Mouse (Mus musculus): ENCODE results near the gene Retreg2. TPM values are rescaled to one million over a fixed set of nuclear protein-coding genes. Genes with fewer than 3 reads are reported as not detected.
A peak's percentile ranks its signal among the peaks of the same experiment; 100 is the strongest.

Gene Retreg2
- polyA plus RNA-seq (2012; ENCODE audit: insufficient read depth, insufficient read length, low replicate concordance, missing spikeins), result not detected in 2 replicates

DNA sequence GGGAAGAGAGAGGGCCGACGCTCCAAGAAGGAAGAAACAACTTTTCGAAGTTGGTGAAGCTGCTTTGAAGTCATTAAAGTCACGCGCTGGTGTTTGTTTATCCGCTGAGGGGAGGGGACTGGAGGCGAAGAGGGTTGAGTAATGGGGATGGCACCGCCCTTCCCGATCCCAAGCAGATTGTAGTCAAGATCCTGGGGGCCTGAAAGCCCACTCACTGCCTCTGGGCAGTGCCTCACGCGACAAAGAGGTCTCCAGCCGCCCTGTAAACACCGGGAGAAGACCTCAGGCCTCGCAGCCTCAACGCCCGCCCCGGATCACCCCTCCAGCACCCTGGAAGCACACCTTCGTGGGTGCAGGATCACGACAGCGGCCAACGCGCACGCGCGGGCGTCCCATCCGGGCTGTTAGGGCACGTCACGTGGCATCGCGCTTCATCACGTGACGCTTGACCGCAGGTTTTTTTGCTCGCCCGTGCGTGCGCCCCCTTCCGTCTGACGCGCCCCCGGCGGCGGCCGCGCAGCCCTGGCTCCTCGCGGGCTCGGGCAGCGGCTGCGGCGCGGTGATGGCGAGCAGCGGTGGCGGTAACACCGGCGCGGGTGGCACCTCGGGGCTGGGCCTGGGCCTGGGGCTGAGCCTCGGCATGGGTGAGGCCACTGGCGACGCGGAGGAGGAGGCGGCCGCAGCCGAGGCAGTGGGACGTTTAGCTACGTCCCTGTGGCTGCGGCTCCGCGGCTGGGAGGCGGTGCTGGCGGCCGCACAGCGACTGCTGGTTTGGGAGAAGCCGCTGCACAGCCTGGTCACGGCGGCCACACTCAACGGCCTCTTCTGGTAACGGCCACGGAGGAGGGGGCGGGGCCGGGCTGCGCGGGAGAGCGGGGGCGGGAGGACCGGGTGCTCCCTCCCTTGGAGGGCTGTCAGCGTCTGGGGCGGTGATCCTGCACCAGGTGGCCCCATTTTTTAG is at the start of gene Retreg2, which contains the start of gene Cnppd1:
Gene Retreg2 (plus strand): TSS at position 478 of the 961 bp plus-strand sequence.
Gene Cnppd1 (minus strand): TSS at position 411 of the 961 bp plus-strand sequence.
- Histone ChIP-seq H3K4me3 (ENCODE audit: insufficient read depth, low read depth, low read length) (peak within 1 kb of the TSS; percentile 98), H3K4me1 (ENCODE audit: control insufficient read depth, insufficient read depth, low read length) (peaks cover 26% of the 10 kb centered on the region), H3K27ac (ENCODE audit: insufficient read depth, low read depth, low read length) (peak within 1 kb of the TSS; percentile 88)
- WGBS, result under 1% methylated on average over 91 of the region's 91 CpGs
- TF ChIP-seq POLR2A (IDR thresholded peaks at IDR 0.05; ENCODE audit: insufficient read depth, low read depth, low read length) (peak; percentile 94), CTCF (IDR thresholded peaks at IDR 0.05; ENCODE audit: insufficient read depth, low read depth, low read length) (peak; percentile 65)

DNA sequence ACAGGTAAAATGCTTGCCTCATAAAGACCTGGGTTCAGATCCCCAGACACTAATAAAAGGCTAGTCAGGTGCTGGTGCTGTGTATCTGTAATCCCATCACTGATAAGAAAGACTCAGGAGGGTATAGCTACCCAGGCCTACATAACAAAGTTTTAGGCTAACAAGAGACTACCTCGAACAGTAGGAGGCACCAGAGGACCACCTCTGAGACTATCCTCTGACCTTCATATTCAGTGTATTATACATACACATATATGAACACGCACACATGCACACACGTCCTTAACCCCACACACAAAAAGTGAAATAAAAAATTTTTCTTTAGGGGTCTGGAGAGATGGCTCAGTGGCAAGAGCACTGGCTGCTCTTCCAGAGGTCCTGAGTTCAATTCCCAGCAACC is 20.4 kb upstream of the Retreg2 start:
- Histone ChIP-seq H3K27ac (ENCODE audit: insufficient read depth, low read depth, low read length) (no peak overlapping the region), H3K4me1 (ENCODE audit: control insufficient read depth, insufficient read depth, low read length) (no peaks in the 10 kb centered on the region), H3K4me3 (ENCODE audit: insufficient read depth, low read depth, low read length) (no peak overlapping the region)
- 80% methylated on average over 3 of the region's 3 CpGs for WGBS
- no peak for TF ChIP-seq CTCF (IDR thresholded peaks at IDR 0.05; ENCODE audit: insufficient read depth, low read depth, low read length)
- no peak for TF ChIP-seq POLR2A (IDR thresholded peaks at IDR 0.05; ENCODE audit: insufficient read depth, low read depth, low read length)

DNA sequence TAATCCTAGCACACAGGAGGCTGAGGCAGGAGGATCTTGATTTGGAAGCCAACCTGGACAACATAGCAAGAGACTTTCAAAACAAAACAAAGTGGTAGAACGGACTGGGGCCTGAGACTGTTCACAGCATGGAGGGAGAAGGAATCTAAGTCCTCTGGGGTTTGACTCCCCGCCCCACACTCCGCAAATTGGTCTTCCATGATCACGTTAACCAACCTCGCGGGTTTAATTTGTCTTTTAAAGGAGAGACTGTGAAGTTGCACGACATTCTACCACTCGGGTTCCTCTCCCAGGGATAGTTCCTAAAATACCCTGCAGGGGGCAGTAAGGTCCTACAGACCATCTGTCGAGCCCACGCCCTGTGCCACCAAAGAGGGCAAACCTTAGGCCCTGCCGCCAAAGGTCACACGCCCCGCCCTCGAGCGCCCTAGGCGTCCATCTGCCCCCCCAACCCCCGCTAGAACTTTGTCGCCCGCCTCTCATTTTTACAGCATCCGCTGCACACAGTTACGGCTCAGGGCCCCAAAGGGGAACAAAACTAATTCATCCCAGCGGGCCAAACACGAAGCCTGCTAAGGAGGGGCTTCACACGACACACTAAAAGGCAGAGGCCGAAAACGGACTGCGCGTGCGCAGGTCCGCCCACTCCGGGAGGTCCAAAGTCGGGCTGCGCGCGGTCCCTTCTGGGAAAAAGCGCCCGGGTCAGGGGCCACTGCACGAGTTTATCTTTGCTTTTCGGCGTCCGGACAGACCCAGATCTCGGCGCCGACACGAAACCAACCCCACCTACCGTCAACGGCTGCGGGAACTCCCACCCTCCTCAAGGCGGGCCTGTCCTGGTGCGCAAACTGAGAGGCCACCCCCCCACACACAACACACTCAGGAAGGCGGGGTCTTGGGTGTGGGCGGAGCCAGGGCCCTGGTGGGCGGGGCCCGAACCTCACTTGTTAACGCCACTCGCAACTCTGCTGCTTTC is 17.9 kb upstream of the Retreg2 start, which contains the start of gene Nhej1:
Gene Nhej1 (minus strand): TSS at position 855 of the 976 bp plus-strand sequence.
- Histone ChIP-seq H3K4me3 (ENCODE audit: insufficient read depth, low read depth, low read length) (peak within 1 kb of the TSS; percentile 58), H3K27ac (ENCODE audit: insufficient read depth, low read depth, low read length) (peak within 1 kb of the TSS; percentile 59), H3K4me1 (ENCODE audit: control insufficient read depth, insufficient read depth, low read length) (peaks cover 5% of the 10 kb centered on the region; the same call in 1 of the 2 replicates)
- WGBS, result 1% methylated on average over 56 of the region's 56 CpGs
- TF ChIP-seq POLR2A (IDR thresholded peaks at IDR 0.05; ENCODE audit: insufficient read depth, low read depth, low read length) (peak; percentile 73), CTCF (IDR thresholded peaks at IDR 0.05; ENCODE audit: insufficient read depth, low read depth, low read length) (peak; percentile 47; the same call in 1 of the 2 replicates)

DNA sequence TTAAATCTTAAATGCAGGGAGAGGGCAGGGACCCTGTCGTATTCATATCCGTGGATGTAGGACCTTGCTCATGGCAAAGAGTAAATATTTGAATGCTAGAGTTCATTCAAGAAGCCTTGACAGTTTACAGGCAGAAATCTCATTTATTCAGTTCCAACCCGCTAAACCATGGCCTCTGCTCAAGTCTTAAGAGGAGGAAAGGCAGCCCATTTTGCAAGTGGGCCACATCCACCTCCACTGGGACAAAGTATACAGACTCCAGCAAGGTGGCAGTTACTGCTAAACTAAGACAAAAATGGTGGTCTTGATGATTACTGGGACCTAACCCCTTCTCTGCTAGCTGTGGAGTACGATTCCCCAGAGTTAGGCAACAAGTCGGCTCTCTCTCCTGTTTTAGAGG is 17.2 kb upstream of the Retreg2 start:
- H3K27ac ChIP-seq (ENCODE audit: insufficient read depth, low read depth, low read length), result no peak overlapping the region
- 37% methylated on average over 5 of the region's 5 CpGs for WGBS

DNA sequence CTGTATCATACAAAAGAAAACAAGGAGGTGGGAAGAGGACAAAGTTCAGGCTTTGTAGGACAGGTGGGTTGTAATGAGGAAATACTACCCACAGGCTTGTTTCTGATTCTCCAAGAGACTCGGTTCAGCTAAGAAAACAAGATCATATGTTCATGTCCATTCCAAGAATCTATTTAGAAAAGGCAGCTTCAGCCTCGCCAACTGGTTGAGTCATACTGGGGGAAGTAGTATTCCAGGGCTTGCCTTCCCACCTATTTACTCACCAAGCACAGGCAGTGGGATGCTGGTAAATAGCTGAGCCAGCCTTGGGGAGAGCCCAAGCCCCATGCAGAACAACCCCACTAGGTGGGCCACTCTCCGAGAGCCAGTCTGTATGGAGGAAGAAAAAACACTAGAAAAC is 13.9 kb upstream of the Retreg2 start:
- Histone ChIP-seq H3K4me3 (ENCODE audit: insufficient read depth, low read depth, low read length) (no peak overlapping the region), H3K27ac (ENCODE audit: insufficient read depth, low read depth, low read length) (no peak overlapping the region), H3K4me1 (ENCODE audit: control insufficient read depth, insufficient read depth, low read length) (peaks cover 5% of the 10 kb centered on the region; the same call in 1 of the 2 replicates)
- TF ChIP-seq POLR2A (IDR thresholded peaks at IDR 0.05; ENCODE audit: insufficient read depth, low read depth, low read length) (no peak), CTCF (IDR thresholded peaks at IDR 0.05; ENCODE audit: insufficient read depth, low read depth, low read length) (no peak)
- WGBS, result 51% methylated on average over 3 of the region's 3 CpGs

More for the DNA sequence above, 17.2 kb upstream of the Retreg2 start:
- Histone ChIP-seq H3K4me3 (ENCODE audit: insufficient read depth, low read depth, low read length) (no peak overlapping the region), H3K4me1 (ENCODE audit: control insufficient read depth, insufficient read depth, low read length) (peaks cover 5% of the 10 kb centered on the region; the same call in 1 of the 2 replicates)
- TF ChIP-seq POLR2A (IDR thresholded peaks at IDR 0.05; ENCODE audit: insufficient read depth, low read depth, low read length) (no peak), CTCF (IDR thresholded peaks at IDR 0.05; ENCODE audit: insufficient read depth, low read depth, low read length) (no peak)

DNA sequence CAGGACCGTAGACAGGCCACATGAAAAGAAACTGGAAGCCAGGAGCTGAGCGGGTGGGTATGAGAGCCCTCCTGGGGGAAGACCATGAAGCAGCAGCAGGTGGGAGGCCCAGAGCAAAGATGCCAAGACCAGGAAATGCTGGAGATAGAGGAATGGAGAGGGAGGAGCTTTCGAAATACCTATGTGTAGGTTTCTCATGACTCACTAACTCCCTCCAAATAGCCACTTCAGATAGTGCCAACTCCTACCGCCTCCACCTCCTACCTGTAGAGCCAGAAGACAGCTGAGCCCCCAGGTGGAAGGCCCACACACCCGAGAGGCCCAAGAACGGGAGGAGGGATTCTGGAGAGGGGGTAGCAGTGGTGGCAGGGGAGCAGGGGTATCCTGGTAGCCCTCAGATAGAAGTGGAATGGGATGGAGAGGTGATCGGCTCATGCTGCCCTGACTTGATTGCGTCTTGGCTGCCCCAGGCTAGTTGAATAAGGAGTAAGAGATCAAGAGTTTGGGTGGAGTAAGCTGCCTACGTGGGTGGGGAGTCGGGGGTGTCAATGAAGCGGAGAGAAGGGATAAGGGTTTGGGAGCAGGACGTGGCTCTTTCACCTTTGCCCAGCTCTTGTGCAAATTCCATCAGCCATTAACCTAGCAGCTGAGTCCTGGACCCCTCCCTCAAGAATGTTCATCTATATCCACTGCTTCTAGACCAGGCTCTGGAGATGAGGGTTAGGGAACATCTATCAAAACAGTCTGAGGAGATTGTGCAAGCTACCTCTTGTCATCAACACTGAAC is 9.0 kb upstream of the Retreg2 start, which contains the start of gene Slc23a3:
Gene Slc23a3 (minus strand): TSS at position 470 of the 787 bp plus-strand sequence.
- Histone ChIP-seq H3K27ac (ENCODE audit: insufficient read depth, low read depth, low read length) (no peak within 1 kb of the TSS), H3K4me1 (ENCODE audit: control insufficient read depth, insufficient read depth, low read length) (peaks cover 5% of the 10 kb centered on the region; the same call in 1 of the 2 replicates), H3K4me3 (ENCODE audit: insufficient read depth, low read depth, low read length) (no peak within 1 kb of the TSS)
- WGBS, result 69% methylated on average over 12 of the region's 12 CpGs
- no peak for TF ChIP-seq CTCF (IDR thresholded peaks at IDR 0.05; ENCODE audit: insufficient read depth, low read depth, low read length)
- TF ChIP-seq POLR2A (IDR thresholded peaks at IDR 0.05; ENCODE audit: insufficient read depth, low read depth, low read length), result no peak

DNA sequence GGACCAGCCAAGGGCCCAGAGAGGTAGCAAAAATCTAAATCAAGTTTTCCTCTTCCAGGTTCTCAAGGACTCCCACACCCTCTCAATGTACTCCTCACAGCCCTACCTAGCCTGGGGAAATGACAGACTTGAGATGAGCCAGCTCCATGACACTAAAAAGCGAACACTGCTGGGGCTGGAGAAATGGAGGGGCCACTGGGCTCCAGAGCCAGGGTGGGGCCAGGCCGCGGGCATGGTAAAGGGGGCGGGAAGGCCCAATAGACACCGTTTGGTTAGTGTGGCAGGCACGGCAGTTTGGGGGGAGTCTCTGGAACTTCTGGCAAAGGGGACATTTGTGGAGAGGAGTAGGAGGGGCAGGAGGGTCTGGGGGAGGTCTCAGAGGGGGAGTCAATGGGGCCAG is 6.3 kb upstream of the Retreg2 start:
- WGBS, result 89% methylated on average over 6 of the region's 6 CpGs
- no peak overlapping the region for H3K27ac ChIP-seq (ENCODE audit: insufficient read depth, low read depth, low read length)
- peaks cover 9% of the 10 kb centered on the region for H3K4me1 ChIP-seq (ENCODE audit: control insufficient read depth, insufficient read depth, low read length)
- no peak overlapping the region for H3K4me3 ChIP-seq (ENCODE audit: insufficient read depth, low read depth, low read length)
- no peak for TF ChIP-seq CTCF (IDR thresholded peaks at IDR 0.05; ENCODE audit: insufficient read depth, low read depth, low read length)
- TF ChIP-seq POLR2A (IDR thresholded peaks at IDR 0.05; ENCODE audit: insufficient read depth, low read depth, low read length), result no peak

Data from olfactory bulb, adult 2 months (tissue).